Comparison of ENCODE assay signal across 26 mouse cellular contexts in genomic region chr1:119649627-119650026, GRCm38 (mm10). TPM values are rescaled to one million over a fixed set of nuclear protein-coding genes. Genes with fewer than 3 reads are reported as not detected.
A peak's percentile ranks its signal among the peaks of the same experiment; 100 is the strongest.
DNase-seq lines count a peak whose midpoint lies in the region; ATAC-seq and TF ChIP-seq lines count a peak whose summit lies in the region.
"Had no signal": no experiment of that assay in that cellular context is flagged by ENCODE, and none has a peak within 500 bp of the region (broad histone marks: within the 10 kb centered on the region; RNA-seq: fewer than 3 reads in every experiment).

No protein-coding gene starts in this region.

- H3K9ac ChIP-seq in kidney, postnatal 0 days (ENCODE audit: low read depth, low read length): no peak overlapping the region
- H3K9ac ChIP-seq in lung, embryonic 16.5 days (ENCODE audit: low read length): no peak overlapping the region
- H3K9ac ChIP-seq in stomach, postnatal 0 days (ENCODE audit: low read length): no peak overlapping the region
- H3K9ac ChIP-seq: intestine, embryonic 15.5 days had no signal

- ATAC-seq in kidney, postnatal 0 days (replicated peaks; ENCODE audit: low FRiP score, low read depth): no peak
- peak; percentile 17; the same call in 1 of the 2 replicates for ATAC-seq in lung, embryonic 16.5 days (ENCODE audit: low read depth)
- no peak for ATAC-seq in megakaryocyte progenitor cell, adult 5-6 weeks (replicated peaks; ENCODE audit: poor library complexity)
- no peak for ATAC-seq in stomach, postnatal 0 days (ENCODE audit: low FRiP score, low TSS enrichment)

- TF ChIP-seq EP300 in stomach, postnatal 0 days (optimal IDR thresholded peaks at IDR 0.05): no peak

- peaks cover 4% of the 10 kb centered on the region; the same call in 1 of the 2 replicates for H3K4me1 ChIP-seq in kidney, postnatal 0 days (replicated peaks; ENCODE audit: insufficient read depth, low read length)
- peaks cover 13% of the 10 kb centered on the region for H3K4me1 ChIP-seq in lung, embryonic 16.5 days (replicated peaks; ENCODE audit: control insufficient read depth, insufficient read depth, low read length)
- no peaks in the 10 kb centered on the region for H3K4me1 ChIP-seq in stomach, postnatal 0 days (replicated peaks; ENCODE audit: control insufficient read depth, insufficient read depth)
- H3K4me1 ChIP-seq: embryonic facial prominence, embryonic 13.5 days; intestine, embryonic 15.5 days had no signal

- H3K9me3 ChIP-seq in kidney, postnatal 0 days (replicated peaks; ENCODE audit: low read length): no peaks in the 10 kb centered on the region
- H3K9me3 ChIP-seq in lung, embryonic 16.5 days (ENCODE audit: control insufficient read depth, low read length): no peaks in the 10 kb centered on the region
- no peaks in the 10 kb centered on the region for H3K9me3 ChIP-seq in stomach, postnatal 0 days (ENCODE audit: control insufficient read depth, low read length)
- H3K9me3 ChIP-seq: embryonic facial prominence, embryonic 13.5 days; forebrain, embryonic 10.5 days; forebrain, embryonic 15.5 days; G1E; heart, embryonic 12.5 days; intestine, embryonic 15.5 days; liver, embryonic 13.5 days; midbrain, embryonic 10.5 days; neural tube, embryonic 12.5 days had no signal

- no peak overlapping the region for H3K4me3 ChIP-seq in kidney, postnatal 0 days (replicated peaks; ENCODE audit: low read depth, low read length)
- H3K4me3 ChIP-seq in lung, embryonic 16.5 days (ENCODE audit: low read length): no peak overlapping the region
- H3K4me3 ChIP-seq in stomach, postnatal 0 days (ENCODE audit: low read depth, low read length): no peak overlapping the region

- no peaks in the 10 kb centered on the region for H3K27me3 ChIP-seq in kidney, postnatal 0 days (ENCODE audit: insufficient read depth, low read length)
- no peaks in the 10 kb centered on the region for H3K27me3 ChIP-seq in lung, embryonic 16.5 days (ENCODE audit: control insufficient read depth, insufficient read depth, low read depth, low read length)
- no peaks in the 10 kb centered on the region for H3K27me3 ChIP-seq in stomach, postnatal 0 days (ENCODE audit: control insufficient read depth, insufficient read depth, low read length)
- H3K27me3 ChIP-seq: embryonic facial prominence, embryonic 13.5 days; forebrain, embryonic 15.5 days; heart, embryonic 12.5 days; intestine, embryonic 15.5 days; liver, embryonic 13.5 days; neural tube, embryonic 12.5 days had no signal

- no peaks in the 10 kb centered on the region for H3K36me3 ChIP-seq in kidney, postnatal 0 days (ENCODE audit: insufficient read depth, low read length)
- H3K36me3 ChIP-seq in lung, embryonic 16.5 days (ENCODE audit: control insufficient read depth, insufficient read depth, low read length): no peaks in the 10 kb centered on the region
- H3K36me3 ChIP-seq in stomach, postnatal 0 days (ENCODE audit: control insufficient read depth, insufficient read depth, low read length): no peaks in the 10 kb centered on the region
- H3K36me3 ChIP-seq: embryonic facial prominence, embryonic 13.5 days; forebrain, embryonic 15.5 days; intestine, embryonic 15.5 days; liver, embryonic 13.5 days; neural tube, embryonic 12.5 days had no signal

- H3K27ac ChIP-seq in kidney, postnatal 0 days: 0 out of 2 replicates have a peak overlapping the region, but pooled peaks have one; percentile 6
- H3K27ac ChIP-seq in lung, embryonic 16.5 days (ENCODE audit: low read length): peak overlapping the region; percentile 93
- H3K27ac ChIP-seq in stomach, postnatal 0 days (replicated peaks): no peak overlapping the region
- H3K27ac ChIP-seq: embryonic facial prominence, embryonic 13.5 days; forebrain, embryonic 15.5 days; intestine, embryonic 15.5 days; neural tube, embryonic 12.5 days had no signal

- WGBS in kidney, postnatal 0 days: 67% methylated on average over 2 of the region's 2 CpGs
- WGBS in lung, embryonic 16.5 days: 29% methylated on average over 2 of the region's 2 CpGs
- WGBS in stomach, postnatal 0 days: 37% methylated on average over 2 of the region's 2 CpGs

- TF ChIP-seq CTCF in kidney, postnatal 0 days (IDR thresholded peaks at IDR 0.05; ENCODE audit: low read depth): no peak
- TF ChIP-seq CTCF in stomach, postnatal 0 days (IDR thresholded peaks at IDR 0.05; ENCODE audit: low read depth): no peak

- DNase-seq in kidney, postnatal 0 days (ENCODE audit: low spot score): no peak
- DNase-seq in kidney, postnatal 10 days: no peak
- DNase-seq in Muller cell, postnatal 12 days (ENCODE audit: inconsistent ontology term): peak; percentile 35
- DNase-seq in lung, postnatal 36 days: peak; percentile 57
- no peak for DNase-seq in testis, postnatal 14 days (ENCODE audit: low spot score)
- DNase-seq in stomach, postnatal 0 days (ENCODE audit: low spot score): no peak
- DNase-seq: adrenal gland, adult 2 months; adrenal gland, postnatal 36 days; gastrocnemius, postnatal 25 days; heart, postnatal 10 days; kidney, adult 2 months; kidney, postnatal 36 days; left cerebral cortex, postnatal 4 days; liver, embryonic 13.5 days; right cerebral cortex, adult 18-20 months; right cerebral cortex, postnatal 4 days had no signal

- H3K4me2 ChIP-seq in kidney, postnatal 0 days (ENCODE audit: low read length): no peak overlapping the region
- no peak overlapping the region for H3K4me2 ChIP-seq in lung, embryonic 16.5 days (ENCODE audit: low read depth, low read length)
- H3K4me2 ChIP-seq in stomach, postnatal 0 days (replicated peaks; ENCODE audit: low read depth): no peak overlapping the region

RNA-seq across cellular contexts. Expression of gene Epb41l5, which starts 0.8 kb away (rescaled TPM):
- 50.9 and 56.5 TPM in 2 replicates for polyA plus RNA-seq in kidney, postnatal 0 days (2015; fragmentation: Nextera tagmentation; extraction: Ambion mirVana)
- polyA plus RNA-seq in lung, embryonic 16.5 days (2015; fragmentation: Nextera tagmentation; extraction: Ambion mirVana): 43.7 and 47.7 TPM in 2 replicates
- total RNA-seq in megakaryocyte progenitor cell, adult 5-6 weeks (2015): 0.20 and 1.7 TPM in 2 replicates
- 0.75 and 1.0 TPM in 2 replicates for total RNA-seq in megakaryocyte progenitor cell, adult 5-6 weeks (2017)
- 17.7 and 19.0 TPM in 2 replicates for polyA plus RNA-seq in stomach, postnatal 0 days (2015; fragmentation: Nextera tagmentation; extraction: Ambion mirVana)

Comparison
In these comparisons a context has a peak if more than half of its experiments do, and no peak if none do; other contexts are left out.
1. DNase-seq: peak in Muller cell, postnatal 12 days (single experiment) and lung, postnatal 36 days (single experiment); none in kidney, postnatal 0 days (single experiment), kidney, postnatal 10 days (single experiment), testis, postnatal 14 days (single experiment) and stomach, postnatal 0 days (single experiment).